Mouse (Mus musculus) liver (tissue): ENCODE data around the gene Tom1.
A peak's percentile ranks its signal among the peaks of the same experiment; 100 is the strongest.

Experiments
- DNase-seq: peaks from one replicate; pipeline ENCODE4 v3.0.0-alpha.2; 2020; ENCODE audit warnings: mixed read lengths

Tom1 gene

GRCm38 (mm10) chr8:75090781-75091365 is 57.4 kb downstream of the Tom1 start:
- DNase-seq, result no peak

GRCm38 (mm10) chr8:75093399-75094156 is 60.1 kb downstream of the Tom1 start, which contains the start of gene Hmox1:
Hmox1 (plus strand) TSS chr8:75093621.
- DNase-seq, result peak; percentile 85

- no peak for DNase-seq
These were observed 69.5 kb downstream of the Tom1 start for GRCm38 (mm10) chr8:75102956-75103355.

- DNase-seq, result peak; percentile 16
These were observed 69.9 kb downstream of the Tom1 start for GRCm38 (mm10) chr8:75103376-75103878.

- DNase-seq, result peak; percentile 91
These were observed 75.2 kb downstream of the Tom1 start for GRCm38 (mm10) chr8:75108527-75109235.

GRCm38 (mm10) chr8:75109236-75109967 is 75.9 kb downstream of the Tom1 start, which contains the start of gene Mcm5:
Mcm5 (plus strand) TSS chr8:75109569.
- DNase-seq, result peak; percentile 98

- DNase-seq, result peak; percentile 15
These were observed 76.6 kb downstream of the Tom1 start for GRCm38 (mm10) chr8:75110093-75110492.

- DNase-seq, result no peak
These were observed 85.0 kb downstream of the Tom1 start for GRCm38 (mm10) chr8:75118505-75118904.

GRCm38 (mm10) chr8:75119287-75119686 is 85.8 kb downstream of the Tom1 start:
- no peak for DNase-seq
